Mouse (Mus musculus): ENCODE data around the gene Muc4.

Gene Muc4

GRCm38 (mm10) chr16:32726501-32726900 lies 9.2 kb upstream of the Muc4 start:
- DNase-seq (ENCODE audit: low spot score in 2 of 2), result no peak

GRCm38 (mm10) chr16:32728240-32728639 lies 7.4 kb upstream of the Muc4 start:
- no peak for DNase-seq (ENCODE audit: low spot score in 2 of 2)

- no peak for DNase-seq (ENCODE audit: low spot score in 2 of 2)
These were observed 7.0 kb upstream of the Muc4 start for GRCm38 (mm10) chr16:32728730-32729129.

- no peak for DNase-seq (ENCODE audit: low spot score in 2 of 2)
These were observed 2.5 kb upstream of the Muc4 start for GRCm38 (mm10) chr16:32733213-32733612.

GRCm38 (mm10) chr16:32736022-32736421 lies 336 bp downstream of the Muc4 start:
- no peak for DNase-seq (ENCODE audit: low spot score in 2 of 2)

- no peak for DNase-seq (ENCODE audit: low spot score in 2 of 2)
These were observed 4.4 kb downstream of the Muc4 start for GRCm38 (mm10) chr16:32740003-32740663.

GRCm38 (mm10) chr16:32741366-32741765 lies 5.7 kb downstream of the Muc4 start:
- no peak for DNase-seq (ENCODE audit: low spot score in 2 of 2)

- no peak for DNase-seq (ENCODE audit: low spot score in 2 of 2)
These were observed 7.0 kb downstream of the Muc4 start for GRCm38 (mm10) chr16:32742712-32743111.

- peak in 1 of 2 experiments; percentile 6 for DNase-seq (ENCODE audit: low spot score in 2 of 2)
These were observed 10.2 kb downstream of the Muc4 start for GRCm38 (mm10) chr16:32745852-32746251.

- no peak for DNase-seq (ENCODE audit: low spot score in 2 of 2)
These were observed 14.8 kb downstream of the Muc4 start for GRCm38 (mm10) chr16:32750242-32751127.

- no peak for DNase-seq (ENCODE audit: low spot score in 2 of 2)
These were observed 28.9 kb downstream of the Muc4 start for GRCm38 (mm10) chr16:32764550-32764949.

GRCm38 (mm10) chr16:32764961-32765360 lies 29.3 kb downstream of the Muc4 start:
- DNase-seq (ENCODE audit: low spot score in 2 of 2), result no peak

- DNase-seq (ENCODE audit: low spot score in 2 of 2), result no peak
These were observed 31.2 kb downstream of the Muc4 start for GRCm38 (mm10) chr16:32766904-32767303.

- DNase-seq (ENCODE audit: low spot score in 2 of 2), result no peak
These were observed 41.0 kb downstream of the Muc4 start for GRCm38 (mm10) chr16:32776676-32777075.

- no peak for DNase-seq (ENCODE audit: low spot score in 2 of 2)
These were observed 43.3 kb downstream of the Muc4 start for GRCm38 (mm10) chr16:32778956-32779355.

- DNase-seq (ENCODE audit: low spot score in 2 of 2), result no peak
These were observed 47.8 kb downstream of the Muc4 start for GRCm38 (mm10) chr16:32783324-32784062.

GRCm38 (mm10) chr16:32784840-32785239 lies 49.2 kb downstream of the Muc4 start:
- DNase-seq (ENCODE audit: low spot score in 2 of 2), result peak; percentile 16 to 18

- no peak for DNase-seq (ENCODE audit: low spot score in 2 of 2)
These were observed 54.4 kb downstream of the Muc4 start for GRCm38 (mm10) chr16:32790056-32790455.

- DNase-seq (ENCODE audit: low spot score in 2 of 2), result no peak
These were observed 59.5 kb downstream of the Muc4 start for GRCm38 (mm10) chr16:32795177-32795576.

GRCm38 (mm10) chr16:32796676-32797425 lies 61.2 kb downstream of the Muc4 start:
- DNase-seq (ENCODE audit: low spot score in 2 of 2), result no peak

- DNase-seq (ENCODE audit: low spot score in 2 of 2), result no peak
These were observed 61.7 kb downstream of the Muc4 start, which contains the start of gene Muc20 for GRCm38 (mm10) chr16:32797426-32797689. Gene Muc20, minus strand, starts transcription at chr16:32797435.

Measured in urinary bladder, adult 18-20 months (tissue).